8 mouse cellular contexts compared by ENCODE assay signal in the genomic region with DNA sequence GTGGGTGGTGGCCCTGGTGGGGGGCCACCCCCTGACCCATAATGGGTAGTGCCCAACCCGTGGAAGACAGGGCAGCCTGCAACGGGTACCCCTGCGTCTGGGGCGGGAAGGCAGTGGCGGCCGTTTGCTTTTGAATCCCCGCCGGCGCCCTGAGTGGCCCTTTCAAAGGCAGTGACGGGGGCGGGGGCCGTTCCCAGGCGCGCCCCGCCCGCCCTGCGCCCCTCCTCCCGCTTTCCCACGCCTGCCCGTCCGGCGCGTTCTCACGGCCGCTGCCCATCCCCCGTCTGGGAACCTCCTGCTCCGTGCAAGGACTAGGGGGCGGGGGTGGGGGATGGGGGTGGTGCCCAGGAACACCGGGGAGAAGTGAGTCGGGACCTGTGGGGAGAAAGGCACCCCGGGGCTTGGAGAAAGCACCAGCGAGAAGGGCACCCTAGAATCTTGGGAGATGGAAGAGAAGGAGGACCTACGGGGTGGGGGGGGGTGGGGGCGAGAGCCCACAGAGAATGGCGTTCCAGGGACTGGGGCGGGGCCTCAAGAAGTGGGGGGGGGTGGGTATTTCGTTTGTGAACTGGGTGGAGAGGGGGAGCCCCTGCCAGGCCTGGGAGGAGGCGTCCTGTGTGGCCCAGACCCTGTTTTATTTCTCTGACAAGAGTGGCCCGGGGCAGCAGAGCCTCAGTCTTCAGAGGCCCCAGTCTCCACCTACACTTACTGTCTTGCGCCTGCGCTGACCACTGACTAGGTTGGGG. TPM values are rescaled to one million over a fixed set of nuclear protein-coding genes. Genes with fewer than 3 reads are reported as not detected.
DNase-seq lines count a peak whose midpoint lies in the region; ATAC-seq lines count a peak whose summit lies in the region.

No protein-coding gene starts in this region.

- DNase-seq in right cerebral cortex, adult 18-20 months = peak; percentile 39
- DNase-seq in right cerebral cortex, adult 2 months (ENCODE audit: low spot score in 2 of 2) = no peak
- peak; percentile 87 for DNase-seq in embryonic facial prominence, embryonic 10.5 days (ENCODE audit: low spot score)
- DNase-seq in heart, postnatal 10 days = peak; percentile 80 to 82
- peak; percentile 82 for DNase-seq in limb, embryonic 10.5 days (ENCODE audit: low spot score)
- no peak for DNase-seq in layer of hippocampus, adult 11-12 months (ENCODE audit: low spot score)

- H3K27me3 ChIP-seq in embryonic facial prominence, embryonic 10.5 days (replicated peaks; ENCODE audit: low read depth, poor library complexity, severe bottlenecking) = peaks cover 9% of the 10 kb centered on the region
- peaks cover 7% of the 10 kb centered on the region for H3K27me3 ChIP-seq in limb, embryonic 10.5 days (ENCODE audit: low read depth, poor library complexity, severe bottlenecking)
- H3K27me3 ChIP-seq in stomach, embryonic 14.5 days (ENCODE audit: control insufficient read depth, insufficient read depth, low read length) = no peaks in the 10 kb centered on the region

- peak overlapping the region; percentile 64 for H3K4me3 ChIP-seq in embryonic facial prominence, embryonic 10.5 days
- H3K4me3 ChIP-seq in limb, embryonic 10.5 days = peak overlapping the region; percentile 65
- peak overlapping the region; percentile 39 for H3K4me3 ChIP-seq in stomach, embryonic 14.5 days (ENCODE audit: low read depth, low read length)

- peak overlapping the region; percentile 90 for H3K27ac ChIP-seq in embryonic facial prominence, embryonic 10.5 days (replicated peaks)
- H3K27ac ChIP-seq in limb, embryonic 10.5 days = peak overlapping the region; percentile 91
- H3K27ac ChIP-seq in stomach, embryonic 14.5 days (ENCODE audit: low read length) = peak overlapping the region; percentile 52; the same call in 1 of the 2 replicates

- under 1% methylated on average over 40 of the region's 41 CpGs for WGBS in embryonic facial prominence, embryonic 10.5 days
- under 1% methylated on average over 39 of the region's 41 CpGs for WGBS in limb, embryonic 10.5 days
- WGBS in stomach, embryonic 14.5 days = 1% methylated on average over 40 of the region's 41 CpGs

- H3K9ac ChIP-seq in stomach, embryonic 14.5 days (replicated peaks; ENCODE audit: low read depth, low read length) = peak overlapping the region; percentile 33

- peak overlapping the region; percentile 82 for H3K4me2 ChIP-seq in stomach, embryonic 14.5 days (replicated peaks; ENCODE audit: low read depth, low read length)

- no peaks in the 10 kb centered on the region for H3K9me3 ChIP-seq in embryonic facial prominence, embryonic 10.5 days
- no peaks in the 10 kb centered on the region for H3K9me3 ChIP-seq in limb, embryonic 10.5 days (replicated peaks)
- H3K9me3 ChIP-seq in stomach, embryonic 14.5 days (ENCODE audit: control insufficient read depth, low read depth, low read length) = no peaks in the 10 kb centered on the region

- ATAC-seq in megakaryocyte-erythroid progenitor cell, adult 5-6 weeks (replicated peaks; ENCODE audit: low FRiP score, low TSS enrichment, poor library complexity, severe bottlenecking) = peak; percentile 45
- peak; percentile 66 for ATAC-seq in stomach, embryonic 14.5 days (ENCODE audit: insufficient number of reproducible peaks, insufficient read depth, low FRiP score, low read depth)

- H3K36me3 ChIP-seq in embryonic facial prominence, embryonic 10.5 days (replicated peaks) = no peaks in the 10 kb centered on the region
- no peaks in the 10 kb centered on the region for H3K36me3 ChIP-seq in limb, embryonic 10.5 days
- H3K36me3 ChIP-seq in stomach, embryonic 14.5 days (ENCODE audit: control insufficient read depth, insufficient read depth, low read length) = no peaks in the 10 kb centered on the region

- peaks cover 70% of the 10 kb centered on the region for H3K4me1 ChIP-seq in embryonic facial prominence, embryonic 10.5 days
- H3K4me1 ChIP-seq in limb, embryonic 10.5 days = peaks cover 51% of the 10 kb centered on the region
- H3K4me1 ChIP-seq in stomach, embryonic 14.5 days (ENCODE audit: control insufficient read depth, insufficient read depth, low read length) = peaks cover 15% of the 10 kb centered on the region

- intact Hi-C loops in heart, postnatal 10 days (cut with DNase I) = no loop called here

RNA-seq across cellular contexts. Expression of a gene that starts 12.5 kb away (rescaled TPM):
- polyA plus RNA-seq in embryonic facial prominence, embryonic 10.5 days (2016; fragmentation: Nextera tagmentation; extraction: Ambion mirVana) = 19.8 and 26.6 TPM in 2 replicates
- 10 to 100 TPM; 23.9 to 25.1 TPM for total RNA-seq in heart, postnatal 10 days (2021)
- polyA plus RNA-seq in limb, embryonic 10.5 days (2016; fragmentation: Nextera tagmentation; extraction: Ambion mirVana) = 7.9 and 10.3 TPM in 2 replicates
- total RNA-seq in megakaryocyte-erythroid progenitor cell, adult 5-6 weeks (2014; fragmentation: Nextera tagmentation) = 3.5 and 4.6 TPM in 2 replicates
- 1.3 and 2.4 TPM in 2 replicates for total RNA-seq in megakaryocyte-erythroid progenitor cell, adult 5-6 weeks (2017)
- polyA plus RNA-seq in stomach, embryonic 14.5 days (2014; fragmentation: Nextera tagmentation; extraction: Ambion mirVana) = 8.0 and 8.9 TPM in 2 replicates

RNA-seq across cellular contexts. Expression of a gene that starts 28.6 kb away (rescaled TPM):
- 2.2 and 2.4 TPM in 2 replicates for polyA plus RNA-seq in embryonic facial prominence, embryonic 10.5 days (2016; fragmentation: Nextera tagmentation; extraction: Ambion mirVana)
- total RNA-seq in heart, postnatal 10 days (2021) = 1 to 10 TPM; 5.6 to 6.5 TPM
- 3.2 TPM in 2 replicates for polyA plus RNA-seq in limb, embryonic 10.5 days (2016; fragmentation: Nextera tagmentation; extraction: Ambion mirVana)
- total RNA-seq in megakaryocyte-erythroid progenitor cell, adult 5-6 weeks (2014; fragmentation: Nextera tagmentation) = 12.6 and 13.0 TPM in 2 replicates
- total RNA-seq in megakaryocyte-erythroid progenitor cell, adult 5-6 weeks (2017) = 8.0 and 11.8 TPM in 2 replicates
- polyA plus RNA-seq in stomach, embryonic 14.5 days (2014; fragmentation: Nextera tagmentation; extraction: Ambion mirVana) = 12.8 and 15.8 TPM in 2 replicates

RNA-seq across cellular contexts. Expression of a gene that starts 43.2 kb away (rescaled TPM):
- polyA plus RNA-seq in embryonic facial prominence, embryonic 10.5 days (2016; fragmentation: Nextera tagmentation; extraction: Ambion mirVana) = 124 and 125 TPM in 2 replicates
- total RNA-seq in heart, postnatal 10 days (2021) = 10 to 100 TPM; 40.7 to 46.0 TPM
- polyA plus RNA-seq in limb, embryonic 10.5 days (2016; fragmentation: Nextera tagmentation; extraction: Ambion mirVana) = 129 and 137 TPM in 2 replicates
- 50.8 and 67.6 TPM in 2 replicates for total RNA-seq in megakaryocyte-erythroid progenitor cell, adult 5-6 weeks (2014; fragmentation: Nextera tagmentation)
- total RNA-seq in megakaryocyte-erythroid progenitor cell, adult 5-6 weeks (2017) = 26.4 and 28.2 TPM in 2 replicates
- polyA plus RNA-seq in stomach, embryonic 14.5 days (2014; fragmentation: Nextera tagmentation; extraction: Ambion mirVana) = 102 TPM in 2 replicates

RNA-seq across cellular contexts. Expression of a gene that starts 46.3 kb away (rescaled TPM):
- polyA plus RNA-seq in embryonic facial prominence, embryonic 10.5 days (2016; fragmentation: Nextera tagmentation; extraction: Ambion mirVana) = not detected in 2 replicates
- total RNA-seq in heart, postnatal 10 days (2021) = not detected
- 0.14 TPM in 1 of 2 replicates, not detected in the other for polyA plus RNA-seq in limb, embryonic 10.5 days (2016; fragmentation: Nextera tagmentation; extraction: Ambion mirVana)
- total RNA-seq in megakaryocyte-erythroid progenitor cell, adult 5-6 weeks (2014; fragmentation: Nextera tagmentation) = not detected in 2 replicates
- total RNA-seq in megakaryocyte-erythroid progenitor cell, adult 5-6 weeks (2017) = 3.2 TPM in 1 of 2 replicates, not detected in the other
- not detected in 2 replicates for polyA plus RNA-seq in stomach, embryonic 14.5 days (2014; fragmentation: Nextera tagmentation; extraction: Ambion mirVana)

RNA-seq across cellular contexts. Expression of a gene that starts 50.5 kb away (rescaled TPM):
- polyA plus RNA-seq in embryonic facial prominence, embryonic 10.5 days (2016; fragmentation: Nextera tagmentation; extraction: Ambion mirVana) = 0.74 and 1.4 TPM in 2 replicates
- total RNA-seq in heart, postnatal 10 days (2021) = not detected
- 1.0 TPM in 1 of 2 replicates, not detected in the other for polyA plus RNA-seq in limb, embryonic 10.5 days (2016; fragmentation: Nextera tagmentation; extraction: Ambion mirVana)
- not detected in 2 replicates for total RNA-seq in megakaryocyte-erythroid progenitor cell, adult 5-6 weeks (2014; fragmentation: Nextera tagmentation)
- total RNA-seq in megakaryocyte-erythroid progenitor cell, adult 5-6 weeks (2017) = not detected in 2 replicates
- polyA plus RNA-seq in stomach, embryonic 14.5 days (2014; fragmentation: Nextera tagmentation; extraction: Ambion mirVana) = not detected in 2 replicates

Comparison
In these comparisons a context has a peak if more than half of its experiments do, and no peak if none do; other contexts are left out.
1. DNase-seq: peak in right cerebral cortex, adult 18-20 months (single experiment), embryonic facial prominence, embryonic 10.5 days (single experiment), heart, postnatal 10 days (2 of 2) and limb, embryonic 10.5 days (single experiment); none in right cerebral cortex, adult 2 months (0 of 2) and layer of hippocampus, adult 11-12 months (single experiment).
2. Peak in every context shown above with its lines, with median percentiles within 50 percentile points of each other: H3K27ac ChIP-seq and H3K4me3 ChIP-seq.